Mouse (Mus musculus) lung, postnatal 0 days (tissue): ENCODE results near the gene 4930426L09Rik. TPM values are rescaled to one million over a fixed set of nuclear protein-coding genes. Genes with fewer than 3 reads are reported as not detected.

Source experiments
- ATAC-seq: fragments of 200-750 bp; cut with Nextera tagmentation; 2 replicates; pipeline ENCODE4 v1.8.0; 2017; ENCODE audit warnings: moderate library complexity
- DNase-seq: peaks from one replicate; pipeline ENCODE4 v3.0.0-alpha.2; 2016; ENCODE audit warnings: low spot score
- H3K27ac ChIP-seq: fragments of 300-500 bp; sonication (generic); 2 replicates; pipeline ENCODE4 v1.5.1; 2014; ENCODE audit warnings: antibody characterized with exemption, mild to moderate bottlenecking, low read length, mixed read lengths
- H3K27me3 ChIP-seq: fragments of 300-500 bp; sonication (generic); replicated peaks from 2 replicates; pipeline ENCODE4 v1.6.1; 2014; ENCODE audit warnings: low read length, mixed read lengths; ENCODE audit not compliant: insufficient read depth
- H3K36me3 ChIP-seq: fragments of 300-500 bp; sonication (generic); 2 replicates; pipeline ENCODE4 v1.6.1; 2014; ENCODE audit warnings: low read length, mixed read lengths; ENCODE audit not compliant: insufficient read depth
- H3K4me1 ChIP-seq: fragments of 300-500 bp; sonication (generic); 2 replicates; pipeline ENCODE4 v1.6.1; 2014; ENCODE audit warnings: antibody characterized with exemption, low read depth, low read length, mixed read lengths; ENCODE audit not compliant: insufficient read depth
- H3K4me2 ChIP-seq: fragments of 300-500 bp; sonication (generic); replicated peaks from 2 replicates; pipeline ENCODE4 v1.6.1; 2014; ENCODE audit warnings: low read depth, mild to moderate bottlenecking, low read length, moderate library complexity, mixed read lengths
- H3K4me3 ChIP-seq: fragments of 300-500 bp; sonication (generic); 2 replicates; pipeline ENCODE4 v1.5.1; 2014; ENCODE audit warnings: low read depth, low read length
- H3K9ac ChIP-seq: fragments of 300-500 bp; sonication (generic); replicated peaks from 2 replicates; pipeline ENCODE4 v1.6.1; 2014; ENCODE audit warnings: low read depth, mild to moderate bottlenecking
- H3K9me3 ChIP-seq: fragments of 300-500 bp; sonication (generic); 2 replicates; pipeline ENCODE4 v1.6.1; 2016; ENCODE audit warnings: low read length, mixed read lengths
- CTCF ChIP-seq: IDR thresholded peaks from 2 replicates; pipeline ENCODE4 v1.5.1; 2016; ENCODE audit warnings: antibody characterized with exemption, mild to moderate bottlenecking
- EP300 ChIP-seq: IDR thresholded peaks from 2 replicates; pipeline ENCODE4 v1.6.1; 2016; ENCODE audit warnings: antibody characterized with exemption, mild to moderate bottlenecking, control low read depth
- WGBS: fragments of 180-500 bp; shearing (Covaris S2); extraction: QIAGEN DNeasy Blood & Tissue Kit; methylation state at CpG from one replicate; pipeline ENCODE4 v1.1.7; 2014; 5-methylcytosine and 5-hydroxymethylcytosine counted together
- polyA plus RNA-seq: library from polyadenylated mRNA; unstranded; fragments of >200 nt; fragmentation: Nextera tagmentation; extraction: Ambion mirVana; gene quantifications from 2 replicates; pipeline ENCODE4 v1.2.1, GENCODE M21; 2015

Gene 4930426L09Rik
- polyA plus RNA-seq, 1 experiment from 2014 or later: 0.55 TPM

GRCm38 (mm10) chr2:19049341-19049740 lies 51.2 kb downstream of the 4930426L09Rik start:
- WGBS: 80% methylated on average over 1 of the region's 1 CpGs
- Histone ChIP-seq H3K36me3 (no peaks in the 10 kb centered on the region), H3K27ac (no peak overlapping the region), H3K4me3 (no peak overlapping the region), H3K4me2 (no peak overlapping the region), H3K9ac (no peak overlapping the region), H3K9me3 (no peaks in the 10 kb centered on the region), H3K27me3 (no peaks in the 10 kb centered on the region), H3K4me1 (no peaks in the 10 kb centered on the region)
- DNase-seq: no peak
- ATAC-seq: no peak
- TF ChIP-seq EP300 (no peak), CTCF (no peak)

Other genes starting within 250 kb of the 4930426L09Rik start
- 5.0 and 6.6 TPM in 2 replicates for gene Pip4k2a, start 217 bp upstream of the 4930426L09Rik start, polyA plus RNA-seq
- 2.0 and 2.5 TPM in 2 replicates for gene Armc3, start 201.0 kb downstream of the 4930426L09Rik start, polyA plus RNA-seq